Mouse (Mus musculus) bone marrow macrophage, adult 2 months (primary cell): ENCODE results near the gene Terf2ip.

Source experiments
- CTCF ChIP-seq: IDR thresholded peaks from 2 replicates; pipeline ENCODE4 v1.5.1; 2012; ENCODE audit warnings: low read depth, mild to moderate bottlenecking, low read length, moderate library complexity
- POLR2A ChIP-seq: IDR thresholded peaks from 2 replicates; pipeline ENCODE4 v1.6.1; 2012; ENCODE audit warnings: mild to moderate bottlenecking, low read depth, low read length, borderline replicate concordance

- TF ChIP-seq CTCF (no peak), POLR2A (no peak)
Measured at GRCm38 (mm10) chr8:112011816-112012242, 631 bp downstream of the Terf2ip start.
